Mouse (Mus musculus): Measurements from ENCODE around the gene Gm21988.

DNA sequence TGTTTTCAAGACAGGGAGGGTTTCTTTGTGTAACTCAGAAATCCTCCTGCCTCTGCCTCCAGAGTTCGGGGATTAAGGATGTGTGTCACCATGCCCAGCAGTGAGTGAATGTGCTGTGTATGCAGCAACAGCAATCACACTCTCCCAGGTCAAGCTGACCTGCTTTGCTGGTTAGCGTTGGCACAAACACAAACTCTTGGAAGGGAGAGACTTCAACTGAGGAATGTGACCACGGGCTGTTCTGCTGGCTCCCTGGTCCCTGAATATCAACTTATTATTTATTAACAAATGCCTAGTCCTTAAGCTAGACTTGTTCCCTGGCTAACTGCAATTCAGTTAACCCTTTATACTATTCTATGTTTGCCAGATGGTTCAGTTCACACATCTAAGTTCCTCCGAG is 44.0 kb upstream of the Gm21988 start:
- TF ChIP-seq CTCF (IDR thresholded peaks at IDR 0.05; ENCODE audit: low read depth, low read length) (no peak), POLR2A (IDR thresholded peaks at IDR 0.05; ENCODE audit: borderline replicate concordance, low read depth, low read length) (no peak)

Data from bone marrow macrophage, adult 2 months (primary cell).